Mouse (Mus musculus): ENCODE data around the gene Dmrtc2.

DNA sequence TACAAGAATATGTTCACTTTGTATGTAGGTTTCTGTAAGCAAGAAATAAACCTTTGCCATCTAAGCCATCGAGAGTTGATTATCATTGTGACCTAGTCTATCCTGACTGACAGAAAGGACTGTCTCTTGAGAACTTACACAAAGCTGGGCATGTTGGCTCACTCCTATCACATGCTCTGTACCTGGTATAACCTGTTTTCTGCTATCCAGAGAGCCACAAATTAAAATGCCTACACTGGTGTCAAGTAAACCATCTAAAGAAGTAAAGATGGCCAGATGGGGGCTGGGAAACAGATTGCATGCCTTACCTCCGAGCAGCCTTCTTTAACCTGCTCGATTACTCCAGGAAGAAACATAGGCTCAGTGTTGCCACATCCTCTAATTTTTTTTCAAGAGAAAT is 7.7 kb downstream of the Dmrtc2 start:
- TF ChIP-seq CTCF (IDR thresholded peaks at IDR 0.05; ENCODE audit: low read depth, low read length): no peak
- no peak for TF ChIP-seq POLR2A (IDR thresholded peaks at IDR 0.05; ENCODE audit: borderline replicate concordance, low read depth, low read length)
